22 mouse cellular contexts compared by ENCODE assay signal in genomic region chr16:13945153-13945552, GRCm38 (mm10). TPM values are rescaled to one million over a fixed set of nuclear protein-coding genes. Genes with fewer than 3 reads are reported as not detected.
"Had no signal": no experiment of that assay in that cellular context is flagged by ENCODE, and none has a peak within 500 bp of the region (broad histone marks: within the 10 kb centered on the region; RNA-seq: fewer than 3 reads in every experiment).

No protein-coding gene starts in this region.

- DNase-seq: kidney, adult 9 months; kidney, postnatal 14 days; kidney, postnatal 4 days; layer of hippocampus, postnatal 36 days; left cerebral cortex, postnatal 4 days; liver, postnatal 0 days; lung, embryonic 14.5 days; thymus, adult 18-20 months; thymus, postnatal 36 days had no signal

- H3K36me3 ChIP-seq: midbrain, embryonic 12.5 days; midbrain, embryonic 15.5 days; neural tube, embryonic 13.5 days had no signal

- H3K27ac ChIP-seq: left cerebral cortex, adult 2 months; liver, embryonic 14.5 days; macrophage; midbrain, embryonic 12.5 days; midbrain, embryonic 15.5 days; neural tube, embryonic 13.5 days had no signal

- H3K9ac ChIP-seq: liver, embryonic 14.5 days; liver, postnatal 0 days; lung, embryonic 14.5 days; midbrain, embryonic 12.5 days; midbrain, embryonic 15.5 days; neural tube, embryonic 13.5 days had no signal

- H3K27me3 ChIP-seq: midbrain, embryonic 15.5 days had no signal

- H3K4me3 ChIP-seq: left cerebral cortex, adult 2 months; midbrain, embryonic 12.5 days; midbrain, embryonic 15.5 days; neural tube, embryonic 13.5 days had no signal

- ATAC-seq: liver, postnatal 0 days; lung, postnatal 0 days; midbrain, embryonic 15.5 days had no signal

- H3K4me2 ChIP-seq: liver, embryonic 11.5 days; lung, embryonic 14.5 days; midbrain, embryonic 12.5 days; midbrain, embryonic 15.5 days; neural tube, embryonic 13.5 days had no signal

- H3K9me3 ChIP-seq: midbrain, embryonic 12.5 days; midbrain, embryonic 15.5 days; neural tube, embryonic 13.5 days had no signal

RNA-seq across cellular contexts. Expression of gene 2900011O08Rik, which starts 41.3 kb away (rescaled TPM):
- total RNA-seq: megakaryocyte, adult 5-6 weeks; neutrophil, adult 5-6 weeks had no signal
- polyA plus RNA-seq: liver, postnatal 0 days; lung, postnatal 0 days; macrophage; spleen, adult 2 months had no signal

RNA-seq across cellular contexts. Expression of gene Ifitm7, which starts 41.5 kb away (rescaled TPM):
- total RNA-seq: neutrophil, adult 5-6 weeks had no signal
- polyA plus RNA-seq: liver, embryonic 11.5 days; lung, embryonic 14.5 days; lung, postnatal 0 days; macrophage; small intestine, adult 2 months; urinary bladder, adult 2 months had no signal
